Mouse (Mus musculus) kidney, embryonic 14.5 days (tissue): ENCODE measurements around the gene Dbx2. TPM values are rescaled to one million over a fixed set of nuclear protein-coding genes. Genes with fewer than 3 reads are reported as not detected.

Source experiments
- ATAC-seq: fragments of 200-750 bp; cut with Nextera tagmentation; 2 replicates; pipeline ENCODE4 v1.8.0; 2017; ENCODE audit warnings: moderate number of reproducible peaks, mild to moderate bottlenecking, moderate TSS enrichment, moderate library complexity; ENCODE audit not compliant: low FRiP score, low TSS enrichment
- H3K27ac ChIP-seq: fragments of 300-500 bp; sonication (generic); 2 replicates; pipeline ENCODE4 v1.5.1; 2014; ENCODE audit warnings: low read depth, mild to moderate bottlenecking, low read length, moderate library complexity, mixed read lengths
- H3K27me3 ChIP-seq: fragments of 300-500 bp; sonication (generic); 2 replicates; pipeline ENCODE4 v1.6.1; 2014; ENCODE audit warnings: mild to moderate bottlenecking, low read length; ENCODE audit not compliant: control insufficient read depth, insufficient read depth
- H3K36me3 ChIP-seq: fragments of 300-500 bp; sonication (generic); 2 replicates; pipeline ENCODE4 v1.6.1; 2014; ENCODE audit warnings: low read length, mixed read lengths; ENCODE audit not compliant: control insufficient read depth, insufficient read depth
- H3K4me1 ChIP-seq: fragments of 300-500 bp; sonication (generic); 2 replicates; pipeline ENCODE4 v1.6.1; 2014; ENCODE audit warnings: low read length, mixed read lengths; ENCODE audit not compliant: control insufficient read depth, insufficient read depth
- H3K4me2 ChIP-seq: fragments of 300-500 bp; sonication (generic); replicated peaks from 2 replicates; pipeline ENCODE4 v1.6.1; 2014; ENCODE audit warnings: low read depth, mild to moderate bottlenecking, low read length
- H3K4me3 ChIP-seq: fragments of 300-500 bp; sonication (generic); 2 replicates; pipeline ENCODE4 v1.5.1; 2014; ENCODE audit warnings: mild to moderate bottlenecking, low read length
- H3K9ac ChIP-seq: fragments of 300-500 bp; sonication (generic); 2 replicates; pipeline ENCODE4 v1.6.1; 2014; ENCODE audit warnings: low read depth, mild to moderate bottlenecking, low read length, moderate library complexity
- H3K9me3 ChIP-seq: fragments of 300-500 bp; sonication (generic); 2 replicates; pipeline ENCODE4 v1.6.1; 2016; ENCODE audit warnings: low read length; ENCODE audit not compliant: control insufficient read depth
- WGBS: fragments of 180-500 bp; shearing (Covaris S2); extraction: QIAGEN DNeasy Blood & Tissue Kit; methylation state at CpG from one replicate; pipeline ENCODE4 v1.1.7; 2014; 5-methylcytosine and 5-hydroxymethylcytosine counted together
- polyA plus RNA-seq: library from polyadenylated mRNA; unstranded; fragments of >200 nt; fragmentation: Nextera tagmentation; extraction: Ambion mirVana; gene quantifications from 2 replicates; pipeline ENCODE4 v1.2.1, GENCODE M21; 2014

Dbx2 gene
- polyA plus RNA-seq, 1 experiment from 2014 or later, result not detected

- no peaks in the 10 kb centered on the region for H3K9me3 ChIP-seq
- H3K4me1 ChIP-seq, result no peaks in the 10 kb centered on the region
- no peak overlapping the region for H3K4me2 ChIP-seq
- no peaks in the 10 kb centered on the region for H3K27me3 ChIP-seq
- no peak overlapping the region for H3K27ac ChIP-seq
- no peak for ATAC-seq
- no peak overlapping the region for H3K9ac ChIP-seq
- no peak overlapping the region for H3K4me3 ChIP-seq
- WGBS, result 41% methylated on average over 8 of the region's 8 CpGs
- H3K36me3 ChIP-seq, result no peaks in the 10 kb centered on the region
These were observed 11.4 kb upstream of the Dbx2 start for GRCm38 (mm10) chr15:95667209-95667608.

- no peak overlapping the region for H3K9ac ChIP-seq
- WGBS, result 97% methylated on average over 4 of the region's 4 CpGs
- no peaks in the 10 kb centered on the region for H3K4me1 ChIP-seq
- no peak overlapping the region for H3K27ac ChIP-seq
- H3K36me3 ChIP-seq, result no peaks in the 10 kb centered on the region
- H3K4me3 ChIP-seq, result no peak overlapping the region
- ATAC-seq, result no peak
- H3K27me3 ChIP-seq, result no peaks in the 10 kb centered on the region
- no peak overlapping the region for H3K4me2 ChIP-seq
- no peaks in the 10 kb centered on the region for H3K9me3 ChIP-seq
These were observed 9.2 kb upstream of the Dbx2 start for GRCm38 (mm10) chr15:95665002-95665401.

- no peak overlapping the region for H3K4me2 ChIP-seq
- no peak overlapping the region for H3K27ac ChIP-seq
- H3K27me3 ChIP-seq, result no peaks in the 10 kb centered on the region
- 90% methylated on average over 2 of the region's 2 CpGs for WGBS
- ATAC-seq, result no peak
- H3K9me3 ChIP-seq, result no peaks in the 10 kb centered on the region
- no peak overlapping the region for H3K4me3 ChIP-seq
- H3K4me1 ChIP-seq, result no peaks in the 10 kb centered on the region
- no peaks in the 10 kb centered on the region for H3K36me3 ChIP-seq
- no peak overlapping the region for H3K9ac ChIP-seq
These were observed 6.0 kb upstream of the Dbx2 start for GRCm38 (mm10) chr15:95661718-95662117.

- Histone ChIP-seq H3K4me1 (no peaks in the 10 kb centered on the region), H3K9me3 (no peaks in the 10 kb centered on the region), H3K27me3 (peaks cover 3% of the 10 kb centered on the region; the same call in 1 of the 2 replicates), H3K4me2 (no peak overlapping the region), H3K4me3 (no peak overlapping the region), H3K27ac (no peak overlapping the region), H3K9ac (no peak overlapping the region), H3K36me3 (no peaks in the 10 kb centered on the region)
- no peak for ATAC-seq
- WGBS, result 83% methylated on average over 5 of the region's 5 CpGs
These were observed 4.6 kb upstream of the Dbx2 start for GRCm38 (mm10) chr15:95660368-95660767.

GRCm38 (mm10) chr15:95654211-95654897 is 1.4 kb downstream of the Dbx2 start:
- H3K27me3 ChIP-seq, result peaks cover 53% of the 10 kb centered on the region
- under 1% methylated on average over 45 of the region's 49 CpGs for WGBS
- H3K4me2 ChIP-seq, result peak overlapping the region; percentile 78
- H3K9ac ChIP-seq, result peak overlapping the region; percentile 47
- H3K36me3 ChIP-seq, result no peaks in the 10 kb centered on the region
- H3K4me3 ChIP-seq, result peak overlapping the region; percentile 43
- peak; percentile 69 for ATAC-seq
- no peak overlapping the region for H3K27ac ChIP-seq
- H3K9me3 ChIP-seq, result no peaks in the 10 kb centered on the region
- peaks cover 4% of the 10 kb centered on the region; the same call in 1 of the 2 replicates for H3K4me1 ChIP-seq

GRCm38 (mm10) chr15:95653812-95654210 is 1.9 kb downstream of the Dbx2 start:
- Histone ChIP-seq H3K9me3 (no peaks in the 10 kb centered on the region), H3K4me1 (peaks cover 4% of the 10 kb centered on the region; the same call in 1 of the 2 replicates), H3K4me2 (peak overlapping the region; percentile 78), H3K9ac (peak overlapping the region; percentile 47; the same call in 1 of the 2 replicates), H3K27ac (no peak overlapping the region), H3K4me3 (peak overlapping the region; percentile 43), H3K27me3 (peaks cover 54% of the 10 kb centered on the region), H3K36me3 (no peaks in the 10 kb centered on the region)
- 5% methylated on average over 6 of the region's 6 CpGs for WGBS
- ATAC-seq, result peak; percentile 55; the same call in 1 of the 2 replicates

GRCm38 (mm10) chr15:95652898-95653707 is 2.7 kb downstream of the Dbx2 start:
- 3% methylated on average over 23 of the region's 23 CpGs for WGBS
- H3K4me3 ChIP-seq, result no peak overlapping the region
- no peak overlapping the region for H3K9ac ChIP-seq
- H3K4me2 ChIP-seq, result no peak overlapping the region
- H3K9me3 ChIP-seq, result no peaks in the 10 kb centered on the region
- H3K27ac ChIP-seq, result no peak overlapping the region
- peaks cover 4% of the 10 kb centered on the region; the same call in 1 of the 2 replicates for H3K4me1 ChIP-seq
- ATAC-seq, result no peak
- no peaks in the 10 kb centered on the region for H3K36me3 ChIP-seq
- H3K27me3 ChIP-seq, result peaks cover 54% of the 10 kb centered on the region

- WGBS, result 5% methylated on average over 3 of the region's 3 CpGs
- Histone ChIP-seq H3K36me3 (no peaks in the 10 kb centered on the region), H3K9me3 (no peaks in the 10 kb centered on the region), H3K4me2 (no peak overlapping the region), H3K27ac (no peak overlapping the region), H3K4me1 (peaks cover 4% of the 10 kb centered on the region; the same call in 1 of the 2 replicates), H3K4me3 (no peak overlapping the region), H3K9ac (no peak overlapping the region), H3K27me3 (peaks cover 54% of the 10 kb centered on the region)
- no peak for ATAC-seq
These were observed 3.9 kb downstream of the Dbx2 start for GRCm38 (mm10) chr15:95651824-95652223.

- H3K9me3 ChIP-seq, result no peaks in the 10 kb centered on the region
- H3K27ac ChIP-seq, result no peak overlapping the region
- H3K4me3 ChIP-seq, result no peak overlapping the region
- no peak overlapping the region for H3K9ac ChIP-seq
- no peaks in the 10 kb centered on the region for H3K27me3 ChIP-seq
- H3K36me3 ChIP-seq, result no peaks in the 10 kb centered on the region
- H3K4me2 ChIP-seq, result no peak overlapping the region
- WGBS, result 79% methylated on average over 15 of the region's 15 CpGs
- H3K4me1 ChIP-seq, result no peaks in the 10 kb centered on the region
- ATAC-seq, result no peak
These were observed 12.2 kb downstream of the Dbx2 start for GRCm38 (mm10) chr15:95643505-95644029.
